Mouse (Mus musculus) liver, embryonic 14.5 days (tissue): ENCODE data around the gene Serinc1.

Experiments used
- CTCF ChIP-seq: IDR thresholded peaks from 2 replicates; pipeline ENCODE4 v1.5.1; 2016; ENCODE audit warnings: antibody characterized with exemption, low read depth, control low read depth
- EP300 ChIP-seq: IDR thresholded peaks from 2 replicates; pipeline ENCODE4 v1.6.1; 2016; ENCODE audit warnings: antibody characterized with exemption, low read depth

DNA sequence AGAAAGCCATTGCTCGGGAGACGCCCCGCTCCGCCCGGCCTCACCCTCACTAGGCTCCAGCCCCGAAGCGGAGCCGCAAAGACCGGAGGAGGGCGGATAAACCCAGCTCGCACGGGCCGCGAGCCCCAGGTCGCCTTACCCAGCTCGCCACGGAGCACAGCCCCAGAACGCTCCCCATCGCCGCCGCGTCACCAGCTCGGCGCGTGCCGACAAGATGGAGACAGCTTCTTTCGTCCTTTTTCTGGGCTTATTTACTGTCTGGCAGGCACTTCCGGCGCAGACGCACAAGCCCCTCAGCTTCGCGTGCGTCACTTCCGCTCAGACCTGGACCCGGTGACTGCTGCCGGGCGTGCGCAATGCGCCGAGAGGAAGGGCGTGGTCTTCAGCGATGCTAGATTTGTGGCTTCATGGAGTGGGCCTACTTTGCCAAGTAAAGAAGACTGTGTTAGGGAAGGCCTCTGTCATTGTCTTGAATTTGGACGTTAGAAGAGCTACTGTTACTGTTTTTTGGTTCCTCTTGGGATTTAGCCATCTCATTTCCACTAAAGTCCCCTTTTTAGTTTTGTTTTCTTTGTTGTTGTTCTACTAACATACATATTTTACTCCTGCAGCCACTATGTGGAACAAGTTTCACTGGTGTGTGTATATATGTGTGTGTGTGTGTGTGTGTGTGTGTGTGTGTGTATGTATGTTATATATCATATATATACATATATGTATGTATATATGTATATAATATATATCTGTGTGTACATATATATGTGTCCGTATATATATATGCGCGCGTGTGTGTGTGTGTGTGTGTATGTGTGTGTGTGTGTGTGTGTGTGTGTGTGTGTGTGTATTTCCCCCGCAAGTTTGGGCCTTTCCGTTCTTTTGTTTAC, at the start of gene Serinc1:
- no peak for TF ChIP-seq CTCF
- no peak; the same call in 1 of the 2 replicates for TF ChIP-seq EP300
